Mouse (Mus musculus) heart, embryonic 16.5 days (tissue): ENCODE measurements around the gene Slc25a27. TPM values are rescaled to one million over a fixed set of nuclear protein-coding genes. Genes with fewer than 3 reads are reported as not detected.
A peak's percentile ranks its signal among the peaks of the same experiment; 100 is the strongest.

Experiments used
- ATAC-seq: fragments of 200-750 bp; cut with Nextera tagmentation; replicated peaks from 2 replicates; pipeline ENCODE4 v1.8.0; 2017; ENCODE audit warnings: moderate number of reproducible peaks; ENCODE audit not compliant: insufficient read depth, low FRiP score; ENCODE audit errors: extremely low read depth
- H3K27ac ChIP-seq: fragments of 300-500 bp; sonication (generic); 2 replicates; pipeline ENCODE4 v1.5.1; 2014; ENCODE audit warnings: mild to moderate bottlenecking, low read length, control low read depth, moderate library complexity
- H3K27me3 ChIP-seq: fragments of 300-500 bp; sonication (generic); 2 replicates; pipeline ENCODE4 v1.6.1; 2014; ENCODE audit warnings: low read length, mixed read lengths; ENCODE audit not compliant: control insufficient read depth, insufficient read depth
- H3K36me3 ChIP-seq: fragments of 300-500 bp; sonication (generic); 2 replicates; pipeline ENCODE4 v1.6.1; 2014; ENCODE audit not compliant: control insufficient read depth, insufficient read depth
- H3K4me1 ChIP-seq: fragments of 300-500 bp; sonication (generic); 2 replicates; pipeline ENCODE4 v1.6.1; 2014; ENCODE audit warnings: low read length, mixed read lengths; ENCODE audit not compliant: control insufficient read depth, insufficient read depth
- H3K4me2 ChIP-seq: fragments of 300-500 bp; sonication (generic); 2 replicates; pipeline ENCODE4 v1.6.1; 2014; ENCODE audit warnings: low read depth, mild to moderate bottlenecking, control low read depth, low read length
- H3K4me3 ChIP-seq: fragments of 300-500 bp; sonication (generic); 2 replicates; pipeline ENCODE4 v1.5.1; 2014; ENCODE audit warnings: mild to moderate bottlenecking, control low read depth, low read length
- H3K9ac ChIP-seq: fragments of 300-500 bp; sonication (generic); 2 replicates; pipeline ENCODE4 v1.6.1; 2014; ENCODE audit warnings: low read length, control low read depth
- H3K9me3 ChIP-seq: fragments of 300-500 bp; sonication (generic); replicated peaks from 2 replicates; pipeline ENCODE4 v1.6.1; 2016; ENCODE audit warnings: low read length; ENCODE audit not compliant: control insufficient read depth
- WGBS: fragments of 180-500 bp; shearing (Covaris S2); extraction: QIAGEN DNeasy Blood & Tissue Kit; methylation state at CpG from one replicate; pipeline ENCODE4 v1.1.7; 2014; 5-methylcytosine and 5-hydroxymethylcytosine counted together
- polyA plus RNA-seq: library from polyadenylated mRNA; unstranded; fragments of >200 nt; fragmentation: Nextera tagmentation; extraction: Ambion mirVana; gene quantifications from 2 replicates; pipeline ENCODE4 v1.2.1, GENCODE M21; 2015

The Slc25a27 gene
- 18.7 and 20.7 TPM in 2 replicates for polyA plus RNA-seq

- Histone ChIP-seq H3K9me3 (no peaks in the 10 kb centered on the region), H3K4me3 (peak within 1 kb of the TSS; percentile 82), H3K9ac (peak within 1 kb of the TSS; percentile 88), H3K36me3 (no peaks in the 10 kb centered on the region; the same call in 1 of the 2 replicates), H3K4me2 (peak within 1 kb of the TSS; percentile 93), H3K27me3 (no peaks in the 10 kb centered on the region), H3K4me1 (peaks cover 15% of the 10 kb centered on the region), H3K27ac (peak within 1 kb of the TSS; percentile 74)
- peak; percentile 97 for ATAC-seq
- WGBS = 1% methylated on average over 41 of the region's 41 CpGs
Observed at GRCm38 (mm10) chr17:43666576-43667289, at the start of gene Slc25a27. Gene Slc25a27 (minus strand): TSS chr17:43667214.

- ATAC-seq = no peak
- WGBS = 67% methylated on average over 7 of the region's 7 CpGs
Observed at GRCm38 (mm10) chr17:43716601-43717000, 49.6 kb upstream of the Slc25a27 start.

DNA sequence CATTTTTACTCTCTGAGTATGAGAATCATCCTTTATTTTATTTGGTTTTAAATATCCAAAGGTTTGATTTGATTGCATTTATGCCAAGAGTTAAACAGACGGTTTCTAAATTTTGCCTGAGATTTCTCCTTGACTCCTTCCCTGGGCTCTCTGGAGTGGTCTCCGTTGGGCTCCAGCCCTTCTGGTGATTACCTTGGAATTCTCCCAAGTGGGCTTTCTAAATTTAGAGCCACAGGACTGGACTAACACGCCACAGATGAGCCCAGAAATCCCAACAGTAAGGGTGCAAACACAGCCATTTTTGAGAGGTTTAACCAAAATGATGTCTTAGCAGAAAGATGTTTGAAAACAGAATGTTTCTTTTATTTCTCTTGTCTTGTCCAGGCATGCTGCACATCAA, 47.2 kb upstream of the Slc25a27 start:
- H3K9me3 ChIP-seq = no peaks in the 10 kb centered on the region; the same call in 1 of the 2 replicates
- H3K4me3 ChIP-seq = no peak overlapping the region
- H3K9ac ChIP-seq = no peak overlapping the region
- H3K36me3 ChIP-seq = peaks cover 2% of the 10 kb centered on the region; the same call in 1 of the 2 replicates
- peak overlapping the region; percentile 80 for H3K27ac ChIP-seq
- no peak for ATAC-seq
- peaks cover 22% of the 10 kb centered on the region for H3K4me1 ChIP-seq
- no peaks in the 10 kb centered on the region for H3K27me3 ChIP-seq
- H3K4me2 ChIP-seq = peak overlapping the region; percentile 23; the same call in 1 of the 2 replicates
- WGBS = 12% methylated on average over 3 of the region's 3 CpGs

More at GRCm38 (mm10) chr17:43716601-43717000, 49.6 kb upstream of the Slc25a27 start:
- no peaks in the 10 kb centered on the region; the same call in 1 of the 2 replicates for H3K9me3 ChIP-seq
- H3K27ac ChIP-seq = no peak overlapping the region
- H3K4me2 ChIP-seq = no peak overlapping the region
- H3K9ac ChIP-seq = no peak overlapping the region
- H3K36me3 ChIP-seq = no peaks in the 10 kb centered on the region; the same call in 1 of the 2 replicates
- peaks cover 27% of the 10 kb centered on the region for H3K4me1 ChIP-seq
- H3K27me3 ChIP-seq = no peaks in the 10 kb centered on the region
- H3K4me3 ChIP-seq = no peak overlapping the region

DNA sequence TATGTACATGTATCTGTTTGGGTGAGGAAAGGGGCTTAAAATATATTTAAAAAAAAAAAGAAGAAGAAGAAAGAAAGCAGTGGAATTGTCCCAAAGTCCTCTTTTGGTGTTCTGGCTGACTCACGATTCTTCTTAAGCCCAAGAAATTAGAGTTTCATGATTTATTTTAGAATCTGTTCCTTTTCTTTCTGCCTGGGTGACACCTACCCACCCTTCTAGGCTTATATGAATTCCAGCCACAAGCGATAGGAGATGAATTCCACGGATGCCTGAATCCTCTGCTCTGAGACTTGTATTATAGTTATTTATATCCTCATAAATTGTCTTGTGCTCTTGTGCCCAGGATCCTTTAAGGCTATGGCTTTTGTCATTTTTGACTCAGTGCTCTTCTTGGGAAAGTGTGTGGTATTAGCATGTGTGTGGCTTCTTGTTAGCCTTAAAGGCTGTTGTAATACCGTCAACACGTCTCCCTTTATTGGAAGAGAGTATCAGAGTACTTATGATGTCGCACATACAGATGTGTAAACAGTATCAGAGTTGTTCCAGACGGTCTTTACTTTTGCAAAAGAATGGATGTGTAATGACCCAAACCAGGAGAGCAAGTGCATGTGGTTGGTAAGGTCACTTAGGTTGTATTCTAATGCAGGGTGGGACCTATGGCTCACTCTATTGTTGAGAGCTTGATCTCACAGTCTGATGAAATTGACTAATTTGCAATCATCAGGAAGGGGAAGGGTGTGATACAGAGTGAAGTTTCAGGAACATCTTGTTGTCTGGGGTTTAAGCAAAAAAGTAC, 44.7 kb upstream of the Slc25a27 start:
- H3K27ac ChIP-seq = peak overlapping the region; percentile 71
- H3K9ac ChIP-seq = no peak overlapping the region
- H3K4me3 ChIP-seq = no peak overlapping the region
- WGBS = 41% methylated on average over 7 of the region's 7 CpGs
- H3K27me3 ChIP-seq = no peaks in the 10 kb centered on the region
- no peak overlapping the region for H3K4me2 ChIP-seq
- H3K4me1 ChIP-seq = peaks cover 20% of the 10 kb centered on the region
- peaks cover 8% of the 10 kb centered on the region for H3K36me3 ChIP-seq
- no peaks in the 10 kb centered on the region; the same call in 1 of the 2 replicates for H3K9me3 ChIP-seq
- ATAC-seq = no peak

GRCm38 (mm10) chr17:43707254-43707653, 40.2 kb upstream of the Slc25a27 start:
- H3K4me2 ChIP-seq = no peak overlapping the region
- no peak overlapping the region for H3K9ac ChIP-seq
- H3K4me3 ChIP-seq = no peak overlapping the region
- H3K27ac ChIP-seq = peak overlapping the region; percentile 7
- 0 out of 2 replicates have a peak, but pooled peaks have one; percentile 32 for ATAC-seq
- peaks cover 10% of the 10 kb centered on the region for H3K4me1 ChIP-seq
- H3K9me3 ChIP-seq = no peaks in the 10 kb centered on the region; the same call in 1 of the 2 replicates
- WGBS = 52% methylated on average over 3 of the region's 3 CpGs
- no peaks in the 10 kb centered on the region for H3K27me3 ChIP-seq
- peaks cover 13% of the 10 kb centered on the region for H3K36me3 ChIP-seq

DNA sequence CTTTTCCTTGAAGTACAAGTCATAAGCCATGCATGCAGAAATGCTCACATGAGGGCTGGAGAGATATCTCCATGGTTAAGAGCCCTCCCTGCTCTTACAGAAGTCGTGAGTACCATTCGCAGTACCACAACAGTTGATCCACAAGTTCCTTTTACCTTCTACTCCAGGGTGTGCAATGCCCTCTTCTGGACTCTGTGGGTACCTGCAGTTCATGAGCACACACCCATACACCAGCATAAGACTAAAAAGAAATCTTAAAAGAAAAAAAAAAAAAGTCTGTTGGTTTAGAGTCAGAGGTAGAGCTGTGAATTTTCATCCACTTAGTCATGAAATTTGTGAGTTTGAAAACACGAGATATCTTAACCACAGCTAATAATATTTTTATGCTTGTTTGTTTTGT, 39.7 kb upstream of the Slc25a27 start:
- Histone ChIP-seq H3K4me3 (no peak overlapping the region), H3K4me2 (no peak overlapping the region), H3K27ac (peak overlapping the region; percentile 7), H3K4me1 (peaks cover 5% of the 10 kb centered on the region), H3K36me3 (peaks cover 16% of the 10 kb centered on the region), H3K9me3 (no peaks in the 10 kb centered on the region; the same call in 1 of the 2 replicates), H3K27me3 (no peaks in the 10 kb centered on the region), H3K9ac (no peak overlapping the region)
- 88% methylated on average over 3 of the region's 3 CpGs for WGBS
- ATAC-seq = no peak

DNA sequence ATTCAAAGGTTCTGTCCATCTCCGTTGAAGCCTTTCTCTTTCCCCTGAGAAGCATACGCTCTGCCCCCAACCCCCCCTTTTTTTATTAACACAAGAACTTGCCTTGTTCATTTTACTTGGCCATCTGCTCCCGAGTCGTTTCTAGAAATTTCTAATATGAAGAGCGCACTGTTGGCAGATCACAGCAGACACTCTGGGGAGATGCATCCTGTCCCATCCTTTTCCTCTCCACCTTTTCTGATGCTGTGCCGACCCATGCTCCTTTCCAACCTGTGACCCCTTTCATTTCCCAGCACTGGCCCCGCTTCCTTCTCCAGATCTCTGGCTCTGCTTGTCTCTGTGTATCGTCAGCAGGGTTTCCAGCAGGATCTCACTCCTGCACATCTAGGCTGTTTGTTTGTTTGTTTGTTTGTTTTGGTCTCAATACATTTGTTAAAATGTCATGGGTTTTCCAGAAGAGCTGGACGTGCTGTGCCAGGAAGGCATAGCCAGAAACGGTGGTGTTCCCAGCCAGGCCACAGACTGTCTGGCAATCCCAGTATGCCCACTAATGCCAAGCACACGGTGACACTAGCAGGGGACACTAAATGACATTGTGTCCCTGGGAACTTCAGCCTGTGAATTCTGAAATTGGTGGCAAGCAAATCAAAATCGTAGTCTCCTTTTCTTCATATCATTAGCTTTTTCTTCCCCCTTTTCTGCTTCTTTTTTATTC, 37.4 kb upstream of the Slc25a27 start:
- ATAC-seq = no peak
- Histone ChIP-seq H3K27me3 (no peaks in the 10 kb centered on the region), H3K36me3 (peaks cover 13% of the 10 kb centered on the region), H3K9me3 (no peaks in the 10 kb centered on the region; the same call in 1 of the 2 replicates), H3K9ac (no peak overlapping the region), H3K27ac (no peak overlapping the region), H3K4me1 (peaks cover 4% of the 10 kb centered on the region; the same call in 1 of the 2 replicates), H3K4me2 (no peak overlapping the region), H3K4me3 (no peak overlapping the region)
- WGBS = 89% methylated on average over 12 of the region's 12 CpGs

- WGBS = 64% methylated on average over 6 of the region's 6 CpGs
- Histone ChIP-seq H3K9me3 (peaks cover 3% of the 10 kb centered on the region; the same call in 1 of the 2 replicates), H3K27ac (no peak overlapping the region), H3K4me1 (no peaks in the 10 kb centered on the region), H3K27me3 (no peaks in the 10 kb centered on the region), H3K4me2 (no peak overlapping the region), H3K36me3 (peaks cover 12% of the 10 kb centered on the region), H3K9ac (no peak overlapping the region), H3K4me3 (no peak overlapping the region)
- no peak for ATAC-seq
Observed at GRCm38 (mm10) chr17:43701060-43701459, 34.0 kb upstream of the Slc25a27 start.
